Mouse (Mus musculus): ENCODE measurements around the gene Ripor2.

DNA sequence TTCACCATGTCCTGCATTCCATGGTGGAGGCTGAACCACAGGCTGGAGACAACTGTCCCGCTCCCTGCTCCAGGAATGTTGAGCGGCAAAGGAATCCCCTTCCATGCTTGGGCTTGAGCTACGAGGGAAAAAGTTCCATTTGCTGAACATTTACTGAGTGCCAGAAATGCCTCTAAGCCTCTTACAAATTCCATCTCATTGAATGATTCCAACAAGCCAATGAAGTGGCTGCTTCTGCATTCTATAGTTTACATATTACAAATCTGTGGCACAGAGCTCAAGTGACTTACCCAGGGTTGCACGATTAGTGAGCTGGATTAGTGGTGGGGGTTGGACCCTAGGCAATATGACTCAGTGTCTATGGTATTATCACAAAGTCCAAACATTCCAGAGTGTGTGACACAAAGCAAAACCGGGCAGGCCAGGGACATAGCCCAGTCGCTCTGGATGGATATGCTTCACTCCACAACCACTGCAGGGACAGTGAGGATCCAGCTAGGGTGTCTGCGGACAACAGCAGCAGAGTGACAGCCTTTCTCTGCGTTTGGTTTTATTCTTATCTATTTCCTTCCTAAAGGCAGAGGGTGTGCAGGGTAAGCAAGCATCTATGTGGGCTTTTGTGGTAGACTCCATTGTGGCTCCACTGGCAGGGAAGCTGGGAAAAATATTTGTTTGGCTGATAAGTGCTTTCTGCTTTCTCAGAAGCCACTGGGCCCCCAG, 16.6 kb upstream of the Ripor2 start:
- TF ChIP-seq POLR2A (IDR thresholded peaks at IDR 0.05; ENCODE audit: insufficient read depth, low read depth, low read length), result no peak
- TF ChIP-seq CTCF (IDR thresholded peaks at IDR 0.05; ENCODE audit: insufficient read depth, low read depth, low read length), result no peak
